Comparison of ENCODE assay signal across 14 mouse cellular contexts in the genomic region with DNA sequence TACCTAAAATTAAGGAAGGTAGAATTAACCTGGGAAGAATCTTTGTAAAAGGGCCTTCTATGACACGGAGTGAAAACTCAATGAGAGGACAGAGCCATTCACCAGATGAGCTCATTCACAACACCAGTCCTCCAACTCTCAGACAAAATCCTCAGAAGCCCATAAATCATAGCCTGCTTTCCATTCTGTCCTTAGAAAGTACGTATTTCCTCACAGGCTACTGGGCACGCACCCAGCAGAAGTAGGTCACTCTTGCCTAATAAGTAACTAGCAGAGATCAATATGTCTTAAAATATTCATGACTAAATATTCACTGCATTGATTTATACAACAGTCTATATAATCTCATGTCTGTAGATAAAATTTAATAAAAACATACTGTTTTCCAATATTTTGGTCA.
DNase-seq lines count a peak whose midpoint lies in the region; ATAC-seq and TF ChIP-seq lines count a peak whose summit lies in the region.
"Had no signal": no experiment of that assay in that cellular context is flagged by ENCODE, and none has a peak within 500 bp of the region (broad histone marks: within the 10 kb centered on the region; RNA-seq: fewer than 3 reads in every experiment).

No protein-coding gene starts in this region.

- no peaks in the 10 kb centered on the region for H3K4me1 ChIP-seq in kidney, embryonic 14.5 days (ENCODE audit: control insufficient read depth, insufficient read depth, low read length)
- no peaks in the 10 kb centered on the region for H3K4me1 ChIP-seq in lung, postnatal 0 days (ENCODE audit: insufficient read depth, low read depth, low read length)
- no peaks in the 10 kb centered on the region for H3K4me1 ChIP-seq in midbrain, embryonic 13.5 days (replicated peaks)
- H3K4me1 ChIP-seq: forebrain, embryonic 10.5 days; hindbrain, embryonic 15.5 days; liver, embryonic 15.5 days had no signal

- WGBS in kidney, embryonic 14.5 days = 50% methylated on average over 3 of the region's 3 CpGs
- WGBS in lung, postnatal 0 days = 58% methylated on average over 3 of the region's 3 CpGs
- 92% methylated on average over 3 of the region's 3 CpGs for WGBS in midbrain, embryonic 13.5 days

- no peak overlapping the region for H3K4me2 ChIP-seq in kidney, embryonic 14.5 days (replicated peaks; ENCODE audit: low read depth, low read length)
- H3K4me2 ChIP-seq in lung, postnatal 0 days (replicated peaks; ENCODE audit: low read depth, low read length) = no peak overlapping the region
- H3K4me2 ChIP-seq in midbrain, embryonic 13.5 days (replicated peaks) = no peak overlapping the region
- H3K4me2 ChIP-seq: hindbrain, embryonic 15.5 days; liver, embryonic 15.5 days had no signal

- no peak overlapping the region for H3K27ac ChIP-seq in kidney, embryonic 14.5 days (ENCODE audit: low read depth, low read length)
- H3K27ac ChIP-seq in lung, postnatal 0 days (ENCODE audit: low read length) = no peak overlapping the region
- no peak overlapping the region for H3K27ac ChIP-seq in midbrain, embryonic 13.5 days
- H3K27ac ChIP-seq: forebrain, embryonic 10.5 days; hindbrain, embryonic 15.5 days; liver, embryonic 15.5 days had no signal

- peak; percentile 28; the same call in 1 of the 2 replicates for TF ChIP-seq EP300 in lung, postnatal 0 days (IDR thresholded peaks at IDR 0.05)

- no peaks in the 10 kb centered on the region for H3K36me3 ChIP-seq in kidney, embryonic 14.5 days (ENCODE audit: control insufficient read depth, insufficient read depth, low read length)
- no peaks in the 10 kb centered on the region for H3K36me3 ChIP-seq in lung, postnatal 0 days (ENCODE audit: insufficient read depth, low read length)
- H3K36me3 ChIP-seq in midbrain, embryonic 13.5 days = no peaks in the 10 kb centered on the region
- H3K36me3 ChIP-seq: forebrain, embryonic 10.5 days; hindbrain, embryonic 15.5 days; liver, embryonic 15.5 days had no signal

- no peak for TF ChIP-seq CTCF in lung, postnatal 0 days (IDR thresholded peaks at IDR 0.05)

- H3K9ac ChIP-seq in kidney, embryonic 14.5 days (ENCODE audit: low read depth, low read length) = no peak overlapping the region
- no peak overlapping the region for H3K9ac ChIP-seq in lung, postnatal 0 days (replicated peaks; ENCODE audit: low read depth)
- H3K9ac ChIP-seq in midbrain, embryonic 13.5 days (replicated peaks) = no peak overlapping the region
- H3K9ac ChIP-seq: hindbrain, embryonic 15.5 days; liver, embryonic 15.5 days had no signal

- no peak overlapping the region for H3K4me3 ChIP-seq in kidney, embryonic 14.5 days (ENCODE audit: low read length)
- no peak overlapping the region for H3K4me3 ChIP-seq in lung, postnatal 0 days (ENCODE audit: low read depth, low read length)
- no peak overlapping the region for H3K4me3 ChIP-seq in midbrain, embryonic 13.5 days (replicated peaks)
- H3K4me3 ChIP-seq: forebrain, embryonic 10.5 days; hindbrain, embryonic 15.5 days; liver, embryonic 15.5 days had no signal

- DNase-seq in cerebellum, adult 18-20 months = peak; percentile 2 to 5
- DNase-seq in cerebellum, postnatal 4 days (ENCODE audit: low spot score in 2 of 2) = no peak
- peak; percentile 24 for DNase-seq in kidney, adult 18-20 months
- peak; percentile 77 for DNase-seq in adrenal gland, postnatal 25 days
- peak; percentile 48 for DNase-seq in lung, postnatal 0 days (ENCODE audit: low spot score)
- no peak for DNase-seq in B cell, adult 2 months
- DNase-seq: embryo, embryonic 11 days; layer of hippocampus, adult 9-11 months; midbrain, embryonic 14.5 days had no signal

- no peaks in the 10 kb centered on the region for H3K9me3 ChIP-seq in kidney, embryonic 14.5 days (ENCODE audit: control insufficient read depth, low read length)
- H3K9me3 ChIP-seq in lung, postnatal 0 days (ENCODE audit: low read length) = no peaks in the 10 kb centered on the region
- H3K9me3 ChIP-seq in midbrain, embryonic 13.5 days = no peaks in the 10 kb centered on the region
- H3K9me3 ChIP-seq: forebrain, embryonic 10.5 days; hindbrain, embryonic 15.5 days; liver, embryonic 15.5 days had no signal

- ATAC-seq in kidney, embryonic 14.5 days (ENCODE audit: low FRiP score, low TSS enrichment) = no peak
- peak; percentile 28; the same call in 1 of the 2 replicates for ATAC-seq in lung, postnatal 0 days
- ATAC-seq in midbrain, embryonic 13.5 days = no peak

- no peaks in the 10 kb centered on the region for H3K27me3 ChIP-seq in kidney, embryonic 14.5 days (ENCODE audit: control insufficient read depth, insufficient read depth, low read length)
- H3K27me3 ChIP-seq in lung, postnatal 0 days (replicated peaks; ENCODE audit: insufficient read depth, low read length) = no peaks in the 10 kb centered on the region
- no peaks in the 10 kb centered on the region for H3K27me3 ChIP-seq in midbrain, embryonic 13.5 days
- H3K27me3 ChIP-seq: hindbrain, embryonic 15.5 days; liver, embryonic 15.5 days had no signal

Comparison
In these comparisons a context has a peak if more than half of its experiments do, and no peak if none do; other contexts are left out.
1. DNase-seq: peak in cerebellum, adult 18-20 months (2 of 2), kidney, adult 18-20 months (single experiment), adrenal gland, postnatal 25 days (single experiment) and lung, postnatal 0 days (single experiment); none in cerebellum, postnatal 4 days (0 of 2) and B cell, adult 2 months (0 of 2).